Mouse (Mus musculus) heart, embryonic 14.5 days (tissue): ENCODE measurements around the gene Sufu. TPM values are rescaled to one million over a fixed set of nuclear protein-coding genes. Genes with fewer than 3 reads are reported as not detected.

Source experiments
- ATAC-seq: fragments of 200-750 bp; cut with Nextera tagmentation; 2 replicates; pipeline ENCODE4 v1.8.0; 2017; ENCODE audit warnings: low read depth, moderate TSS enrichment; ENCODE audit not compliant: insufficient number of reproducible peaks, insufficient read depth, low FRiP score
- H3K27ac ChIP-seq, 2 experiments: fragments of 200-500 bp in 1 of 2; fragments of 300-500 bp in 1 of 2; sonication (generic) in 1 of 2; replicated peaks in 1 of 2; 2 replicates each; pipeline ENCODE4 v1.5.1; 2012 to 2014; ENCODE audit warnings: low read depth in 2 of 2, low read length in 2 of 2, control low read depth in 1 of 2, mild to moderate bottlenecking in 1 of 2, mixed read lengths in 1 of 2; ENCODE audit not compliant: control insufficient read depth in 1 of 2, insufficient read depth in 1 of 2
- H3K27me3 ChIP-seq: fragments of 300-500 bp; sonication (generic); 2 replicates; pipeline ENCODE4 v1.6.1; 2014; ENCODE audit warnings: mild to moderate bottlenecking, low read length, control low read depth; ENCODE audit not compliant: control insufficient read depth, insufficient read depth
- H3K36me3 ChIP-seq: fragments of 300-500 bp; sonication (generic); 2 replicates; pipeline ENCODE4 v1.6.1; 2014; ENCODE audit warnings: mild to moderate bottlenecking, control low read depth, low read length, mixed read lengths; ENCODE audit not compliant: control insufficient read depth, insufficient read depth
- H3K4me1 ChIP-seq, 2 experiments: fragments of 200-500 bp in 1 of 2; fragments of 300-500 bp in 1 of 2; sonication (generic) in 1 of 2; 2 replicates each; pipeline ENCODE4 v1.6.1; 2012 to 2014; ENCODE audit warnings: low read length in 2 of 2, control low read depth in 1 of 2, mixed read lengths in 1 of 2; ENCODE audit not compliant: control insufficient read depth in 2 of 2, insufficient read depth in 2 of 2
- H3K4me2 ChIP-seq: fragments of 300-500 bp; sonication (generic); 2 replicates; pipeline ENCODE4 v1.6.1; 2014; ENCODE audit warnings: mild to moderate bottlenecking, low read length
- H3K4me3 ChIP-seq, 2 experiments: fragments of 200-500 bp in 1 of 2; fragments of 300-500 bp in 1 of 2; sonication (generic) in 1 of 2; 2 replicates each; pipeline ENCODE4 v1.5.1; 2012 to 2014; ENCODE audit warnings: low read length in 2 of 2, mild to moderate bottlenecking in 2 of 2, control low read depth in 1 of 2, low read depth in 1 of 2, moderate library complexity in 1 of 2; ENCODE audit not compliant: control insufficient read depth in 1 of 2, insufficient read depth in 1 of 2
- H3K9ac ChIP-seq: fragments of 300-500 bp; sonication (generic); 2 replicates; pipeline ENCODE4 v1.6.1; 2014; ENCODE audit warnings: mild to moderate bottlenecking, low read length
- H3K9me3 ChIP-seq: fragments of 300-500 bp; sonication (generic); 2 replicates; pipeline ENCODE4 v1.6.1; 2016; ENCODE audit warnings: low read length, control low read depth; ENCODE audit not compliant: control insufficient read depth
- WGBS: fragments of 180-500 bp; shearing (Covaris S2); extraction: QIAGEN DNeasy Blood & Tissue Kit; methylation state at CpG from one replicate; pipeline ENCODE4 v1.1.7; 2014; 5-methylcytosine and 5-hydroxymethylcytosine counted together
- polyA plus RNA-seq: library from polyadenylated mRNA; unstranded; fragments of >200 nt; fragmentation: Nextera tagmentation; extraction: Ambion mirVana; gene quantifications from 2 replicates; pipeline ENCODE4 v1.2.1, GENCODE M21; 2014

Sufu gene
- polyA plus RNA-seq, 1 experiment from 2014 or later: 18.8 TPM

DNA sequence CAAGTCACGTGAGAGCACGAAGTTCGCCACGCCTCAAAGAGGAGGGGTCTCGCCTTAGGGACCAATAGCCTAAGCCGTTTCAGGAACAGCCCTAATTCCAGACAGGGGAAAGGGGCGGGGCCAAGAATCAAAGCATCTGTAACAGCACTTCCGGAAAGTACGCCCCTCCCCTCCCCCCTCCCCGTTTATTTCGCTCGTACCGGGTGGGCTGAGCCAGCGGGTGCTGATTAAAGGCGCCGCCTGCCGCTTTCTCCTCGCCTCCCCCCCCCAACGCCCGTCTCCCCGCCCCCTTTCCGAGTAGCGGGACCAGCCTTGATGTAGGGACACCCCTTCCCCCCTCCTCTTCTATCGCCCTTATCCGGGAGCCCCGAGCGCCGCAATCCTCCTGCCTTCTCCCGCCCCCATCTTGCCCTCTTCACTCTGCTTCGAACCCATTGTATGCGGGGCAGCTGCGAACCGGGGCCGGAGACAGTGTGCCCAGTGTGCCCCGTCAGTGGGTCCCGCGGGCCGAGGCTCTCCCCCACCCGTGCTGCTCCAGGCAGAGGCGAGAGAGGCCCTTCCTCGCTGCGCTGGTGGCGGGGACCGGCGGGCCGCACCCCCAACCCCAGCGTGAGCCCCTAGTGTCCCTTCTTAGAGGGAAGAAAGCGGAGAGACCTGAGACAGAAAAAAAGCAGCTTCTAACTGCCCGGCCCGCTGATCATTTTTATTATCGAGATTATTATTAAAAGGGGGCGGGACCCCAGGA lies 103.3 kb downstream of the Sufu start:
- under 1% methylated on average over 43 of the region's 52 CpGs for WGBS
- Histone ChIP-seq H3K4me2 (peak overlapping the region; percentile 92), H3K4me3 (peak overlapping the region; percentile 83 to 97), H3K27ac (peak overlapping the region; percentile 100), H3K9me3 (no peaks in the 10 kb centered on the region), H3K4me1 (peaks cover 3 to 7% of the 10 kb centered on the region in 2 experiments), H3K36me3 (peaks cover 4% of the 10 kb centered on the region), H3K9ac (peak overlapping the region; percentile 98), H3K27me3 (no peaks in the 10 kb centered on the region)
- ATAC-seq: peak; percentile 83

GRCm38 (mm10) chr19:46500581-46501341 lies 104.1 kb downstream of the Sufu start:
- peaks cover 12% of the 10 kb centered on the region for H3K36me3 ChIP-seq
- ATAC-seq: peak; percentile 4
- no peaks in the 10 kb centered on the region for H3K9me3 ChIP-seq
- peak overlapping the region; percentile 100 for H3K27ac ChIP-seq
- peak overlapping the region; percentile 83 to 97 for H3K4me3 ChIP-seq
- H3K27me3 ChIP-seq: no peaks in the 10 kb centered on the region
- peak overlapping the region; percentile 92 for H3K4me2 ChIP-seq
- peak overlapping the region; percentile 98 for H3K9ac ChIP-seq
- under 1% methylated on average over 46 of the region's 50 CpGs for whole genome bisulfite sequencing
- peaks cover 11 to 14% of the 10 kb centered on the region in 2 experiments for H3K4me1 ChIP-seq

DNA sequence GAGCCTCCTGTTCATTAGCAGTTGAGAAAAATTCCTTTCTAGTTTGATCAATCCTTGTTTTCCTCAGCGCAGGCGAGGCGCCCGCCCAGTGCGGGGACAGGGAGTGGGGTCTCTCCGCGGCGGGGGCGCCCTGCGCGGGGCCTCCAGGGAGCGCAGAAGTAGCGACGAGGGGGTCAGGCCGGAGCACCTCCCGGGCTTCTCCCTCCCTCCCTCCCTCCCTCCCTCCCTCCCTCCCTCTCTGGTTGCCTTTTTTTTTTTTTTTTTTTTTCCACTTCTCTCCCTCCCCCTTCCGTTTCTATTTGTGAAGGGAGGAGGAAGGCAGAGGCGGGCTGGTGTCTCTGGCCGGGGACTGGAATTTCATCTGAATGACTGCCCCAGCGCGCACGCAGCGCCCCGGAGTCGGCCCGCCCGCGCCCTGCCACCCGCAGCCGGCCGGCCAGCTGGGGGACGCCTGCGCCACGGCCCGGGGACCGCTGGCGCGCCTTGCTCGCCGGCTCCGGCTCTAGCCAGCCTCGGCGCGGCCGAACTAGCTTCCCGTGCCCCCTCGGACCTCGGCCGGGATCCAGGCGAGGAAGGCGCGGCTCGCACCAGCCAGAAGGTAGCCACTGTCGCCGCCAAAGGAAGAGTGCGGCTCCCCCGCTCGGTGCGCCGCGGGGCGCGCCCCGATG lies 104.8 kb downstream of the Sufu start, which contains the start of gene Trim8:
Gene Trim8, plus strand, starts transcription at position 302 of the 668 bp plus-strand sequence.
- ATAC-seq: peak; percentile 28
- WGBS: under 1% methylated on average over 46 of the region's 64 CpGs
- peak within 1 kb of the TSS; percentile 100 for H3K27ac ChIP-seq

GRCm38 (mm10) chr19:46502069-46502455 lies 105.4 kb downstream of the Sufu start:
- Histone ChIP-seq H3K4me3 (peak overlapping the region; percentile 76 to 97), H3K27me3 (no peaks in the 10 kb centered on the region), H3K4me1 (peaks cover 20 to 27% of the 10 kb centered on the region in 2 experiments), H3K9me3 (no peaks in the 10 kb centered on the region), H3K9ac (peak overlapping the region; percentile 98), H3K27ac (peak overlapping the region; percentile 100), H3K36me3 (peaks cover 24% of the 10 kb centered on the region), H3K4me2 (peak overlapping the region; percentile 92)
- whole genome bisulfite sequencing: under 1% methylated on average over 45 of the region's 46 CpGs
- no peak for ATAC-seq

More for the DNA sequence above, 104.8 kb downstream of the Sufu start, which contains the start of gene Trim8:
- H3K9me3 ChIP-seq: no peaks in the 10 kb centered on the region
- peaks cover 16 to 22% of the 10 kb centered on the region in 2 experiments for H3K4me1 ChIP-seq
- peak within 1 kb of the TSS; percentile 83 to 97 for H3K4me3 ChIP-seq
- H3K27me3 ChIP-seq: no peaks in the 10 kb centered on the region
- peak within 1 kb of the TSS; percentile 92 for H3K4me2 ChIP-seq
- H3K9ac ChIP-seq: peak within 1 kb of the TSS; percentile 98
- H3K36me3 ChIP-seq: peaks cover 20% of the 10 kb centered on the region

GRCm38 (mm10) chr19:46502471-46503166 lies 105.9 kb downstream of the Sufu start:
- Histone ChIP-seq H3K4me2 (peak overlapping the region; percentile 92), H3K27me3 (no peaks in the 10 kb centered on the region), H3K9me3 (no peaks in the 10 kb centered on the region), H3K9ac (peak overlapping the region; percentile 98), H3K4me1 (peaks cover 25 to 33% of the 10 kb centered on the region in 2 experiments), H3K4me3 (peak overlapping the region; percentile 76 to 97), H3K36me3 (peaks cover 30% of the 10 kb centered on the region), H3K27ac (peak overlapping the region; percentile 100)
- ATAC-seq: 0 out of 2 replicates have a peak, but pooled peaks have one; percentile 5
- WGBS: under 1% methylated on average over 52 of the region's 53 CpGs

DNA sequence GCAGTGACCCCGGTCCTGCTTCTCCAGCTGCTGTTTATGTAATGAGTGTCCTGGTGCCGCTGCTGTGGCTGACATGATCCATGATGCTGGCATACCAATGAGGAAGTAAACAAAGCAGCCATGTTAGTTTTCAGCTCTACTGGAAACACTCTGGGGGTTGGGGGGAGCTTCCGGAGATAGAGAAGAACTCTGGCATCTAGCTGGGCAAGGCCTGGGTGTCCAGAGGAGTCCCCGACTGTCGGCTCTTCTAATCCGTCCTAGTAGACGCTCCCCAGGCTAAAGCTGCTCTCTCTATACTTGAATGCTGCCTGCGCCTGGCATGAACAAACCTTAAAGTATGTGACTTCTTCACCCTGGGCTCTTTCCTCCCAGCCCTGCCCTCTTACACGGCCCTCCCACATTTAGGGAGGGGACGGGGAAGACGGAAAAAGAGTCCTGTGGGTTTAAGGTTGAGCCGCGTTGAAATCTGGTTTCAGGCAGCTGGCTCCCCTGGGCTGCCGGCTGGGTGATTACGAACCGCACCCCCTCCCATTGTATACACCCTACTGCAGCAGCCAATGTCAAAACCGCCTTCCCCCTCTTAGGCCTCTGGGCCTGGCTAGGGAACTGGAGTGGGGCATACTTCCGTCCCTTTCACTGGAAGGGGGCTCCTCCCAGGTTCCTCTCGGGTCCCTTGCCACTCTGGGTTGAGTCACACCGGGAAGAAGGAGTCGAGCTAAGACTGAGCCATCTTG lies 106.8 kb downstream of the Sufu start:
- Histone ChIP-seq H3K27me3 (no peaks in the 10 kb centered on the region), H3K4me2 (peak overlapping the region; percentile 92), H3K4me1 (peaks cover 34 to 42% of the 10 kb centered on the region in 2 experiments), H3K27ac (peak overlapping the region; percentile 100), H3K9me3 (no peaks in the 10 kb centered on the region), H3K36me3 (peaks cover 39% of the 10 kb centered on the region), H3K9ac (peak overlapping the region; percentile 98), H3K4me3 (peak overlapping the region; percentile 76 to 97)
- ATAC-seq: peak; percentile 19
- WGBS: under 1% methylated on average over 21 of the region's 21 CpGs
